Mouse (Mus musculus) bone marrow, adult 2 months (tissue): ENCODE measurements at regions not wholly inside any gene's neighbourhood (a gene's known extent, or its start where the extent isn't known, plus 50 kb on each side); places are given as distances from the start of the nearest gene placed in this dataset.

Source experiments
- H3K27ac ChIP-seq: fragments of 200-500 bp; 2 replicates; pipeline ENCODE4 v1.5.1; 2012; ENCODE audit warnings: low read depth, mild to moderate bottlenecking, control low read depth, inconsistent platforms, low read length; ENCODE audit not compliant: control insufficient read depth, poor library complexity, insufficient read depth
- H3K4me1 ChIP-seq: fragments of 200-500 bp; 2 replicates; pipeline ENCODE4 v1.6.1; 2011; ENCODE audit warnings: low read length; ENCODE audit not compliant: control insufficient read depth, insufficient read depth
- H3K4me3 ChIP-seq: fragments of 200-500 bp; replicated peaks from 2 replicates; pipeline ENCODE3; 2011; ENCODE audit warnings: mild to moderate bottlenecking, low read depth, low read length, control low read depth; ENCODE audit not compliant: control insufficient read depth
- CTCF ChIP-seq: fragments of 200-500 bp; IDR thresholded peaks from 2 replicates; pipeline ENCODE4 v1.5.1; 2011; ENCODE audit warnings: low read length, control low read depth; ENCODE audit not compliant: control insufficient read depth, insufficient read depth
- POLR2A ChIP-seq: fragments of 200-500 bp; IDR thresholded peaks from 2 replicates; pipeline ENCODE4 v1.6.1; 2011; ENCODE audit warnings: low read depth, mild to moderate bottlenecking, control low read depth, low read length, borderline replicate concordance; ENCODE audit not compliant: control insufficient read depth
- WGBS: fragments of 180-500 bp; shearing (Covaris S2); methylation state at CpG from one replicate; pipeline ENCODE4 v1.1.7; 2018; 5-methylcytosine and 5-hydroxymethylcytosine counted together

DNA sequence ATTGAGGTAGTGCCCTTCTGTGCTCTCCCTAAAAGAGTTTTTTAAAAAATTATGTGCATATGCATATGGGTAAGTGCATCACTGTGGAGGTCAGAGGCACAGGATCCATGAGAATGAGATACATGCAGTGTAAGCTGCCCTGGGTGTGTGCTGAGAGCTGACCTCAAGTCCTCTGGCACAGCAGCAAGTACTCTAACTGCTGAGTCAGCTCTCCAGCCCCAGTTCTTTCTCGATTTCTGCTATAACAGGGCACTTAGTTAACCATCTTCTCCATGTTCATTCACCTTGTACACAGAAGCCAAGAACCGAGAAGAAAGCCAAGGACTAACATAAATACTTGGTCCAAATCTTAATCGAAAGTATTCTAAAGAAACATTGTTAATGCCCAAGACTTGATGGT lies 231.1 kb upstream of the Ttc29 start:
- Histone ChIP-seq H3K4me1 (no peaks in the 10 kb centered on the region), H3K4me3 (no peak overlapping the region), H3K27ac (no peak overlapping the region)
- no peak for TF ChIP-seq CTCF
- WGBS, result 66% methylated on average over 3 of the region's 3 CpGs

DNA sequence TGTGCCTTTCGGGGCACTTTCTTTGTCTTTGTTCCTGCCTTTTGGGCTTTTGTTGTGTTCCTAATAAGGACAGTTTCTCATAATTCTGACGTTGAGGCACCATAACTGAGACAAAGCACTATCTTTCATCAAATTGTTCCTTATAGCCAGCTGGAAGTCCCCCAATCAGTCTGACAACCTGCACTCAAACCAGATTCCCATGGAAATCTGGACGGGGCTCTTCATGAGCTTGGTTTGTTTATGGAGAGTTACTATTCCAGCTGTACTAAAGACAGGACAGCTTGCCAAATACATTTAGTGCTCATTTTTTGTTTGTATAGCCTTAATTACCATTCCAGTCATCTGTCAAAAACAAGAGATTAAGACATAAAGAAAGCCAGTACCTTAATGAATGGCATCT lies 229.6 kb upstream of the Ttc29 start:
- Histone ChIP-seq H3K4me3 (no peak overlapping the region), H3K27ac (no peak overlapping the region), H3K4me1 (no peaks in the 10 kb centered on the region)
- no peak for TF ChIP-seq POLR2A
- no peak for TF ChIP-seq CTCF
- 69% methylated on average over 3 of the region's 3 CpGs for WGBS

DNA sequence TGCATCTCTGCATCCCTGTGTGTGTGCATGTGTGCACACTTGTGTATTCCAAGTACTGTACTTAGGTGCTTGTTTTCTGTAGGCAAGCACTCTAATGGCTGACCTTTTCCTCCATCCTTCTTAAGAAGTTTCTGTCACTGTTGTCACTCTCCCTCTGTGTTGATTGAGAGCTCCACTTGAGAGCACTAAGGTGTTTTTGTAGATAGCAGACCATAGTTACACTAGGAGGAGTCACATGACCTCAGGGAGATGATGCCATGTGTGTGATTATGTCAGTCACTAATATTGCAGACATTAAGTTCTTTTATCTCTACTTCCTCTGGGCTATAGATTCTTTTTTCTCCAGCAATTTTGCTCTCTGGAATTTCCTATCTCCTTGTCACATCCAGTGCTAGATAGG lies 225.9 kb upstream of the Ttc29 start:
- Histone ChIP-seq H3K27ac (no peak overlapping the region), H3K4me1 (no peaks in the 10 kb centered on the region), H3K4me3 (no peak overlapping the region)
- TF ChIP-seq POLR2A (no peak), CTCF (no peak)

DNA sequence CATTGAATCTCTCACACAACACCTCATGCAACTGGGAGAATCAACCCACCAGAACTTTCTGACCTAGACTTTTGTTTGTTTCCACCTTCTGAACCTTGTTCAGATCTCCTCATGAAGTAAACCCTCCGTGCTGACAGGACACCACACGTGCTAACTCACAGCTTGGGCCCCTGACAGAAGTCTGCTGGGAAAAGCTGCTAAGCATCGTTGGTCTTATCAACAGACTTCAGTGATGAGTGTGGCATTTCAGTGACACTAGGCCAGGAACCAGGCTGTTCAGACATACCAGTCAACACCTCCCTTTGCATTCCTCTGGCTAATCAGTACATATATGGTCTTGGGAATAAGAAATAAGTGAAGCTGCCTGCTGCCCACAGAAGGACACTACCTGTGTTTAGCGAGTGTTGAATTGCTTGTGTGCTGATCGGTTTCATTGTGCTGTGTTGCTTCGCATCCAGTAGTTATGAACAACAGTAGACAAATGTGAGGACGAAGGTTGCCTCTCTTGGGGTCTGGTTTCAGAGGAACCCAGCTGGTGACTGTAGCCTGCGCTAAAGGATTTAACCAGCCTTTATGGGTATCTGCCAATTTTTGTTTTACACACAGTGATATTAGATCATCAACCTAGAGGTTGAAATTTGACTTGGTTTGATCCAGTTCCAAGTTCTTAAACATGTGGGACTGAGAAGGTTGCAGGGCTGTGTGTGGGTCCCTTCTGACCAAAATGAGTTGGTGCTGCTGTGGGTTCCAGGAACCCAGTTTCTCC lies 224.6 kb upstream of the Ttc29 start:
- Histone ChIP-seq H3K4me1 (no peaks in the 10 kb centered on the region), H3K4me3 (no peak overlapping the region), H3K27ac (no peak overlapping the region)
- WGBS, result 70% methylated on average over 8 of the region's 8 CpGs
- no peak for TF ChIP-seq POLR2A
- TF ChIP-seq CTCF, result no peak

DNA sequence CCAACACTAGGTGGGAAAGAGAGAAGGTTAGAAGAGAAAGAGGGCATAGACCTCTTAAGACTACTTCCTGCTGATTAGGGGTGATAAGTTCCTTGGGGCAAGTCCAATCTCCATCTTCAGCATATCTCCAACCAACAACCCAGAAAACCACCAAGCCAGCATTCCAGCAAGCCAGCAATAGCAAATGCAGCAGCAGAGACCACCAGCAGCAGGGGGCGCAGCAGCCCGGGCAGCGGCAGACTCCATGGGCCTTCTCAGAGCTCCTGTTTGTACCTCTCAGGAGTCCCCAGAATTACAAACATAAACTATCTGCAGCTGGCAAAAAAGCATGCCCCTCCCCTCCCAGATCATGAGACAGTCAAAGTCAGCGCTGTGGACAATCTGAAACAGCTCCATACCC lies 222.0 kb upstream of the Ttc29 start:
- TF ChIP-seq POLR2A, result no peak
- TF ChIP-seq CTCF, result no peak
- no peak overlapping the region for H3K27ac ChIP-seq

DNA sequence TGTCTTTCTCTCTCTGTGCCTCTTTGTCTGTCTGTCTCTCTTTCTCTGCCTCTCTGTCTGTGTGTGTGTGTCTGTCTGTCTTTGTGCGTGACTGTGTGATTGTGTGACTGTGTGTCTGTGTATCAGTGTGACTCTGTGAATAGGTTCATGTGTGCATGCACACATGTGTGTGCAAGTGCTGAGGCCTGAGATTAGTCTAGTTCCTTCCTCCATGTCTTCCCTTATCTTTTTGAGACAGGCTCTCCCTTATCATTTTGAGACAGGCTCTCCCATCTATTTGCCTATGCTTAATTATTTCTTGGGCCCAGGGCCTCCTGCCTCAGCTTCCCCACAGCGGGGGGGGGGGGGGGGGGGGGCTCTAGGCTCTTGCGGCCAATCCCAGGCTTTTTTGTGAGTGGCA lies 212.8 kb upstream of the Ttc29 start:
- 70% methylated on average over 3 of the region's 3 CpGs for WGBS
- H3K4me3 ChIP-seq, result no peak overlapping the region
- H3K27ac ChIP-seq, result no peak overlapping the region
- no peaks in the 10 kb centered on the region for H3K4me1 ChIP-seq
- TF ChIP-seq CTCF (no peak), POLR2A (no peak)

More for the DNA sequence above, 222.0 kb upstream of the Ttc29 start:
- WGBS, result 55% methylated on average over 4 of the region's 4 CpGs
- Histone ChIP-seq H3K4me1 (no peaks in the 10 kb centered on the region), H3K4me3 (no peak overlapping the region)

DNA sequence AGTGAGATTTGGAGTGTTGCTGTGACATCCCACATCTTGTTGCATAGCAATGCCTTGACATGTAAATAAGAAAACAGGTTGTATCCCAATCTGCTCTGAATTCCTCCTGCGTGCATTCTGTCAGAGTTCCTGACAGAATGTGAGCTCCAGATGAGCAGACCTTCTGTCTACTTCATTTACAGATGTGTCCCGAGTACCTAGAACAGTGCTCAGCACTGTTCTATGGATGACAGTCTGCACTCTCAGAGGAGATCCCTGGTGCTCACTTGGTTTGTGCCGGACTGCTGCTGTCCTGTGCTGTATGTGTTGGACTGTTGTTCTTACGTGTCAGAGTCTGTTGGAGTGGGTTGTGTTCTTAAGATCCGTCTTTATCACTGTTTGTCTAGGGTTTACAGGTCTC lies 211.4 kb upstream of the Ttc29 start:
- no peak overlapping the region for H3K27ac ChIP-seq
- TF ChIP-seq CTCF, result no peak
- TF ChIP-seq POLR2A, result no peak
- no peak overlapping the region for H3K4me3 ChIP-seq
- WGBS, result 62% methylated on average over 5 of the region's 5 CpGs
- no peaks in the 10 kb centered on the region for H3K4me1 ChIP-seq

DNA sequence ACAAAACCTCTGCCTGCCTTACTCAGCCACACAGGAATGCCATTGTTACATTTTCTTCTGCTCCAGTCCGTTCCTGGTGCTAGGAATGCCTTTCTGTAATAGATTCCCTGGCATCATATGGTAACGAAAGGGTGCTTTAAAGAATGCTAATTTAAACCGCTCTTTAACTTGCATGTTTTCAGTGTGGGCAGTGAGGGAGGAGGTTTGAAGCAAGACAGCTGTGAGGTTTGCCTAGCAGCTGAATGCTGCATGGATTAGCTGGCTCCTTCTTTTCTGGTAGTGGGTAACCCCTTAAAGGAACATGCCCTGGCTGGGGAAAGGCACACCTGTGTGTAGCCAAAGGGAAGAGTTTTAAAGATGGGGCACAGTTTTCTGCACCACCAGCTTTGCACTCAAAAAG lies 211.0 kb upstream of the Ttc29 start:
- Histone ChIP-seq H3K27ac (no peak overlapping the region), H3K4me1 (no peaks in the 10 kb centered on the region), H3K4me3 (no peak overlapping the region)
- WGBS, result 57% methylated on average over 3 of the region's 3 CpGs
- no peak for TF ChIP-seq CTCF
- TF ChIP-seq POLR2A, result no peak

DNA sequence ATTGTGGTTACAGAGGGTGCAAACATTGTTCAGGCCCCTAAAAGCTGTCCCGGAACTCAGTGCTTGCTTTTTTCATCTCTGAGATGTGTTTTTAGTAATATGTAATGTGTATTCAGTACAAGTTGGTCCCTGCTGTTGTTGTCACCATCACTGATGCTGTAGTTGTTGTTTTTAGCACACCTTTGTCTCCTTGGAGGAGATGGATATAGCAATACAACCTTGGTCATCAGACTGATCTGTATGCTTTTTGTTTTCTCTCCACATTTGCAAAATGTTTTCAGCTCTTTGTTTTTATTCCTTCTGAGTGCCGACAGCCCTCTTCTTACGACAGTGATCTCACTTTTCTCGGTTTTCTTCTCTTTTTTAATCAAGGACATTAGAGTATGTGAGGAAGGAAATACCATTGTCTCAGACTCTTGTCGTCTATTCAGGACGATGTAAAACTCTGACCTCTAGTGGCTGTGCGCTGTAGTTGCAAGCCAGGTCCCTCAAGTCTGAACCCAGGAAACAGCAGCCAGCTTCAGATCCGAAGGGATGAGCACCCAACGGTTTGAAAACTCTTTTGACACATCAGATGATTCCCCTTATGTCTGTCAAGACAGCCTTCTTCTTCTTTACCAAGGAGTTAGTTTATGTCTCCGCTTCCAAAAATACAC lies 209.1 kb upstream of the Ttc29 start:
- no peaks in the 10 kb centered on the region for H3K4me1 ChIP-seq
- TF ChIP-seq CTCF (peak; percentile 64), POLR2A (no peak)
- H3K4me3 ChIP-seq, result no peak overlapping the region
- 14% methylated on average over 10 of the region's 10 CpGs for WGBS
- H3K27ac ChIP-seq, result no peak overlapping the region

DNA sequence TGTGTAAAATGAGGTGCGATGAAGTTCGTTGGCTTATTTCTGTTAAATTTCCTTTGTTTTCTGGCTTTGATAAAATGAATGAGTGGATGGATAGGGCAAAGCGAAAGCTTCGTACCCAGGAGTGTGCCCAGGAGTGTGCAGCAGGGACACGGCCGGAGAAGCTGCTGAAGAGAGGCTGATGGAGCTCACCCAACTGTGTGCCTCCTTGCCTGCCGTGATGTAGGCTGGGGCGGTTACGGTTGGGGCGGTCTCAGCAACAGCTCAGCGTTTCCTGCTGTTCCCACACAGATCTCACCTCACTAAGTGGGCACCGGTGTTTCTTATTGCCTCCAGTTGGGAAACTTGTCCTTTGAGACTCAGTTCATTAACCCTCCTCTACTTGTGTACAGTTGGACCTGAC lies 208.2 kb upstream of the Ttc29 start:
- WGBS, result 64% methylated on average over 12 of the region's 12 CpGs
- Histone ChIP-seq H3K4me1 (no peaks in the 10 kb centered on the region), H3K27ac (no peak overlapping the region), H3K4me3 (no peak overlapping the region)
- TF ChIP-seq POLR2A (no peak), CTCF (no peak)
